Mouse (Mus musculus) lung, postnatal 0 days (tissue): ENCODE data around the gene Atp10b.

Experiments
- CTCF ChIP-seq: IDR thresholded peaks from 2 replicates; pipeline ENCODE4 v1.5.1; 2016; ENCODE audit warnings: antibody characterized with exemption, mild to moderate bottlenecking
- EP300 ChIP-seq: IDR thresholded peaks from 2 replicates; pipeline ENCODE4 v1.6.1; 2016; ENCODE audit warnings: antibody characterized with exemption, mild to moderate bottlenecking, control low read depth

DNA sequence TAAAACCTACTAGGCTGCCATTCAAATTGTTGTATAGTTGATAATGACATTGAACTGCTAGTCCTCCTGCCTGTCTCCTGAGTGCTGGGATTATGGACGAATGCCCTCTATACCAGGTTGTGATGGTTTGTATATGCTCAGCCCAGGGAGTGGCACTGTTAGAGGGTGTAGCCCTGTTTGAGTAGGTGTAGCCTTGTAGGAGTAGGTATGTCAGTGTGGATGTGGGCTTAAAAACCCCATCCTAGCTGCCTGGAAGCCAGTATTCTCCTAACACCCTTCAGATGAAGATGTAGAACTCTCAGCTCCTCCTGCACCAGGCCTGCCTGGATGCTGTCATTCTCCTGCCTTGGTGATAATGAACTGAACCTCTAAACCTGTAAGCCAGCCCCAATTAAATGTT, at the start of gene Atp10b:
- no peak for TF ChIP-seq EP300
- TF ChIP-seq CTCF, result no peak
